Mouse (Mus musculus) ES-Bruce4 (cell line): Measurements from ENCODE around the gene Apaf1.

ENCODE experiments used
- CTCF ChIP-seq: IDR thresholded peaks from one replicate; pipeline ENCODE4 v1.8.1; 2011; ENCODE audit warnings: low read depth, low read length
- EP300 ChIP-seq: IDR thresholded peaks from 2 replicates; pipeline ENCODE4 v1.6.1; 2011; ENCODE audit warnings: low read depth, low read length; ENCODE audit not compliant: insufficient read depth
- POLR2A ChIP-seq: IDR thresholded peaks from one replicate; pipeline ENCODE4 v1.8.1; 2011; ENCODE audit warnings: low read length; ENCODE audit not compliant: insufficient read depth

GRCm38 (mm10) chr10:91081959-91082507 lies 537 bp downstream of the Apaf1 start:
- TF ChIP-seq CTCF (no peak), POLR2A (no peak), EP300 (no peak)
